Mouse (Mus musculus) fibroblast of lung, adult 2 months (primary cell): ENCODE results near the gene Pcdh18.

Experiments
- DNase-seq: peaks from one replicate; pipeline ENCODE4 v3.0.0-alpha.2; 2011; ENCODE audit warnings: low read depth

Pcdh18 gene

GRCm38 (mm10) chr3:49756870-49757625, at the start of gene Pcdh18:
Gene Pcdh18 (minus strand): TSS chr3:49757325.
- peak; percentile 76 for DNase-seq

GRCm38 (mm10) chr3:49806823-49807222, 49.7 kb upstream of the Pcdh18 start:
- DNase-seq = no peak

GRCm38 (mm10) chr3:49805511-49805910, 48.4 kb upstream of the Pcdh18 start:
- DNase-seq = no peak

GRCm38 (mm10) chr3:49788296-49788695, 31.2 kb upstream of the Pcdh18 start:
- DNase-seq = no peak

- no peak for DNase-seq
These were observed 30.6 kb upstream of the Pcdh18 start for GRCm38 (mm10) chr3:49787719-49788118.

GRCm38 (mm10) chr3:49768992-49769738, 12.0 kb upstream of the Pcdh18 start:
- DNase-seq = no peak

- DNase-seq = no peak
These were observed 5.6 kb upstream of the Pcdh18 start for GRCm38 (mm10) chr3:49762711-49763110.

- DNase-seq = no peak
These were observed 4.8 kb upstream of the Pcdh18 start for GRCm38 (mm10) chr3:49761971-49762370.

GRCm38 (mm10) chr3:49757626-49758019, 498 bp upstream of the Pcdh18 start:
- DNase-seq = no peak

- peak; percentile 64 for DNase-seq
These were observed 909 bp downstream of the Pcdh18 start for GRCm38 (mm10) chr3:49755986-49756845.

- no peak for DNase-seq
These were observed 4.4 kb downstream of the Pcdh18 start for GRCm38 (mm10) chr3:49752766-49753165.

- peak; percentile 41 for DNase-seq
These were observed 7.4 kb downstream of the Pcdh18 start for GRCm38 (mm10) chr3:49749491-49750284.

- no peak for DNase-seq
These were observed 9.1 kb downstream of the Pcdh18 start for GRCm38 (mm10) chr3:49748054-49748453.

GRCm38 (mm10) chr3:49739061-49739460, 18.1 kb downstream of the Pcdh18 start:
- DNase-seq = no peak

GRCm38 (mm10) chr3:49738531-49738930, 18.6 kb downstream of the Pcdh18 start:
- no peak for DNase-seq

- DNase-seq = no peak
These were observed 50.6 kb downstream of the Pcdh18 start for GRCm38 (mm10) chr3:49706503-49706902.

- no peak for DNase-seq
These were observed 57.2 kb downstream of the Pcdh18 start for GRCm38 (mm10) chr3:49699951-49700350.
